Mouse (Mus musculus) stomach, postnatal 0 days (tissue): Measurements from ENCODE around the gene Klf5. TPM values are rescaled to one million over a fixed set of nuclear protein-coding genes. Genes with fewer than 3 reads are reported as not detected.

ENCODE experiments used
- ATAC-seq: fragments of 200-750 bp; cut with Nextera tagmentation; 2 replicates; pipeline ENCODE4 v1.8.0; 2017; ENCODE audit not compliant: low FRiP score, low TSS enrichment
- DNase-seq: peaks from one replicate; pipeline ENCODE4 v3.0.0-alpha.2; 2016; ENCODE audit warnings: low spot score
- H3K27ac ChIP-seq: fragments of 300-500 bp; sonication (generic); replicated peaks from 2 replicates; pipeline ENCODE4 v1.5.1; 2014; ENCODE audit warnings: mild to moderate bottlenecking, control low read depth
- H3K27me3 ChIP-seq: fragments of 300-500 bp; sonication (generic); 2 replicates; pipeline ENCODE4 v1.6.1; 2014; ENCODE audit warnings: low read length; ENCODE audit not compliant: control insufficient read depth, insufficient read depth
- H3K36me3 ChIP-seq: fragments of 300-500 bp; sonication (generic); 2 replicates; pipeline ENCODE4 v1.6.1; 2014; ENCODE audit warnings: low read length, mixed read lengths; ENCODE audit not compliant: control insufficient read depth, insufficient read depth
- H3K4me1 ChIP-seq: fragments of 300-500 bp; sonication (generic); replicated peaks from 2 replicates; pipeline ENCODE4 v1.6.1; 2014; ENCODE audit warnings: antibody characterized with exemption; ENCODE audit not compliant: control insufficient read depth, insufficient read depth
- H3K4me2 ChIP-seq: fragments of 300-500 bp; sonication (generic); replicated peaks from 2 replicates; pipeline ENCODE4 v1.6.1; 2014; ENCODE audit warnings: low read depth, mild to moderate bottlenecking, control low read depth, moderate library complexity
- H3K4me3 ChIP-seq: fragments of 300-500 bp; sonication (generic); 2 replicates; pipeline ENCODE4 v1.5.1; 2014; ENCODE audit warnings: low read depth, low read length, control low read depth
- H3K9ac ChIP-seq: fragments of 300-500 bp; sonication (generic); 2 replicates; pipeline ENCODE4 v1.6.1; 2014; ENCODE audit warnings: mild to moderate bottlenecking, low read length, control low read depth, mixed read lengths
- H3K9me3 ChIP-seq: fragments of 300-500 bp; sonication (generic); 2 replicates; pipeline ENCODE4 v1.6.1; 2016; ENCODE audit warnings: low read length; ENCODE audit not compliant: control insufficient read depth
- CTCF ChIP-seq: IDR thresholded peaks from 2 replicates; pipeline ENCODE4 v1.5.1; 2016; ENCODE audit warnings: antibody characterized with exemption, low read depth, mild to moderate bottlenecking, moderate library complexity
- EP300 ChIP-seq: optimal IDR thresholded peaks from 2 replicates; pipeline ENCODE3; 2016; ENCODE audit warnings: antibody characterized with exemption
- whole genome bisulfite sequencing: fragments of 180-500 bp; shearing (Covaris S2); extraction: QIAGEN DNeasy Blood & Tissue Kit; methylation state at CpG from one replicate; pipeline ENCODE4 v1.1.7; 2014; 5-methylcytosine and 5-hydroxymethylcytosine counted together
- polyA plus RNA-seq: library from polyadenylated mRNA; unstranded; fragments of >200 nt; fragmentation: Nextera tagmentation; extraction: Ambion mirVana; gene quantifications from 2 replicates; pipeline ENCODE4 v1.2.1, GENCODE M21; 2015

Gene Klf5
- polyA plus RNA-seq, 1 experiment from 2014 or later = 101 TPM

- H3K9me3 ChIP-seq = no peaks in the 10 kb centered on the region
- DNase-seq (no peak), ATAC-seq (no peak)
- 47% methylated on average over 8 of the region's 8 CpGs for WGBS
- no peak overlapping the region for H3K4me3 ChIP-seq
- TF ChIP-seq EP300 = no peak
- no peak overlapping the region for H3K27ac ChIP-seq
- no peak overlapping the region for H3K4me2 ChIP-seq
- H3K27me3 ChIP-seq = no peaks in the 10 kb centered on the region
- no peaks in the 10 kb centered on the region for H3K36me3 ChIP-seq
- no peak overlapping the region for H3K9ac ChIP-seq
- H3K4me1 ChIP-seq = no peaks in the 10 kb centered on the region
Measured at GRCm38 (mm10) chr14:99339021-99339420, 40.5 kb downstream of the Klf5 start.

GRCm38 (mm10) chr14:99339681-99340522 lies 41.4 kb downstream of the Klf5 start:
- Histone ChIP-seq H3K4me3 (no peak overlapping the region), H3K27me3 (no peaks in the 10 kb centered on the region), H3K9ac (no peak overlapping the region), H3K9me3 (no peaks in the 10 kb centered on the region), H3K36me3 (no peaks in the 10 kb centered on the region), H3K4me1 (no peaks in the 10 kb centered on the region), H3K4me2 (no peak overlapping the region), H3K27ac (no peak overlapping the region; the same call in 1 of the 2 replicates)
- ATAC-seq (no peak), DNase-seq (no peak)
- WGBS = 20% methylated on average over 9 of the region's 9 CpGs
- TF ChIP-seq CTCF (no peak), EP300 (no peak)

- no peak overlapping the region for H3K27ac ChIP-seq
- no peaks in the 10 kb centered on the region for H3K27me3 ChIP-seq
- 83% methylated on average over 1 of the region's 1 CpGs for WGBS
- H3K9me3 ChIP-seq = no peaks in the 10 kb centered on the region
- no peak overlapping the region for H3K4me2 ChIP-seq
- no peaks in the 10 kb centered on the region for H3K36me3 ChIP-seq
- DNase-seq (no peak), ATAC-seq (no peak)
- no peaks in the 10 kb centered on the region for H3K4me1 ChIP-seq
- no peak overlapping the region for H3K4me3 ChIP-seq
- TF ChIP-seq CTCF (no peak), EP300 (no peak)
- H3K9ac ChIP-seq = no peak overlapping the region
Measured at GRCm38 (mm10) chr14:99340703-99341102, 42.2 kb downstream of the Klf5 start.

- 0 out of 2 replicates have a peak overlapping the region, but pooled peaks have one; percentile 36 for H3K27ac ChIP-seq
- H3K4me2 ChIP-seq = no peak overlapping the region
- ATAC-seq (no peak), DNase-seq (no peak)
- no peaks in the 10 kb centered on the region for H3K9me3 ChIP-seq
- no peak overlapping the region for H3K9ac ChIP-seq
- WGBS = 65% methylated on average over 13 of the region's 13 CpGs
- no peaks in the 10 kb centered on the region for H3K36me3 ChIP-seq
- no peaks in the 10 kb centered on the region for H3K27me3 ChIP-seq
- TF ChIP-seq CTCF (no peak), EP300 (no peak)
- H3K4me1 ChIP-seq = no peaks in the 10 kb centered on the region
- no peak overlapping the region for H3K4me3 ChIP-seq
Measured at GRCm38 (mm10) chr14:99348175-99348764, 49.8 kb downstream of the Klf5 start.

GRCm38 (mm10) chr14:99349606-99350005 lies 51.1 kb downstream of the Klf5 start:
- TF ChIP-seq EP300 (no peak), CTCF (no peak)
- Histone ChIP-seq H3K9me3 (no peaks in the 10 kb centered on the region), H3K27ac (no peak overlapping the region), H3K9ac (no peak overlapping the region), H3K4me1 (no peaks in the 10 kb centered on the region), H3K4me3 (no peak overlapping the region), H3K27me3 (no peaks in the 10 kb centered on the region), H3K4me2 (no peak overlapping the region), H3K36me3 (no peaks in the 10 kb centered on the region)
- DNase-seq (no peak), ATAC-seq (no peak)
- 82% methylated on average over 6 of the region's 6 CpGs for WGBS

- Histone ChIP-seq H3K4me1 (no peaks in the 10 kb centered on the region), H3K9me3 (no peaks in the 10 kb centered on the region), H3K4me3 (no peak overlapping the region), H3K36me3 (no peaks in the 10 kb centered on the region), H3K4me2 (no peak overlapping the region), H3K27ac (no peak overlapping the region), H3K9ac (no peak overlapping the region), H3K27me3 (no peaks in the 10 kb centered on the region)
- no peak for DNase-seq
- no peak for ATAC-seq
- no peak for TF ChIP-seq EP300
- 62% methylated on average over 4 of the region's 4 CpGs for WGBS
Measured at GRCm38 (mm10) chr14:99352989-99353388, 54.5 kb downstream of the Klf5 start.
